Mouse (Mus musculus): Measurements from ENCODE around the gene H1f0. TPM values are rescaled to one million over a fixed set of nuclear protein-coding genes. Genes with fewer than 3 reads are reported as not detected.
"Not testable (repeated sequence)": the region's sequence is repeated elsewhere in the genome, so short reads cannot be mapped to it uniquely, and the experiment has no call there.

Gene H1f0
- polyA plus RNA-seq, 1 experiment from 2014 or later, result 136 TPM

- Histone ChIP-seq H3K4me3 (ENCODE audit: low read depth, low read length) (no peak overlapping the region), H3K27ac (ENCODE audit: low read length) (no peak overlapping the region), H3K9me3 (replicated peaks; ENCODE audit: control insufficient read depth, low read length) (no peaks in the 10 kb centered on the region), H3K4me1 (ENCODE audit: control insufficient read depth, low read depth, low read length) (peaks cover 9% of the 10 kb centered on the region), H3K9ac (ENCODE audit: low read depth, low read length) (no peak overlapping the region), H3K36me3 (ENCODE audit: control insufficient read depth, insufficient read depth) (peaks cover 24% of the 10 kb centered on the region), H3K27me3 (ENCODE audit: control insufficient read depth, insufficient read depth, low read depth, low read length) (no peaks in the 10 kb centered on the region), H3K4me2 (ENCODE audit: low read depth, low read length) (no peak overlapping the region)
- WGBS (ENCODE audit: insufficient replicate concordance), result 61% methylated on average over 7 of the region's 7 CpGs
- no peak for ATAC-seq (ENCODE audit: low read depth)
Measured at GRCm38 (mm10) chr15:79000357-79000791, 27.9 kb upstream of the H1f0 start.

- no peak overlapping the region for H3K4me2 ChIP-seq (ENCODE audit: low read depth, low read length)
- ATAC-seq (ENCODE audit: low read depth), result no peak
- H3K4me1 ChIP-seq (ENCODE audit: control insufficient read depth, low read depth, low read length), result peaks cover 3% of the 10 kb centered on the region
- no peak overlapping the region for H3K27ac ChIP-seq (ENCODE audit: low read length)
- no peak overlapping the region for H3K9ac ChIP-seq (ENCODE audit: low read depth, low read length)
- WGBS (ENCODE audit: insufficient replicate concordance), result 87% methylated on average over 5 of the region's 5 CpGs
- H3K36me3 ChIP-seq (ENCODE audit: control insufficient read depth, insufficient read depth), result peaks cover 27% of the 10 kb centered on the region
- H3K9me3 ChIP-seq (replicated peaks; ENCODE audit: control insufficient read depth, low read length), result no peaks in the 10 kb centered on the region
- H3K27me3 ChIP-seq (ENCODE audit: control insufficient read depth, insufficient read depth, low read depth, low read length), result no peaks in the 10 kb centered on the region
- no peak overlapping the region for H3K4me3 ChIP-seq (ENCODE audit: low read depth, low read length)
Measured at GRCm38 (mm10) chr15:79001559-79001958, 26.7 kb upstream of the H1f0 start.

DNA sequence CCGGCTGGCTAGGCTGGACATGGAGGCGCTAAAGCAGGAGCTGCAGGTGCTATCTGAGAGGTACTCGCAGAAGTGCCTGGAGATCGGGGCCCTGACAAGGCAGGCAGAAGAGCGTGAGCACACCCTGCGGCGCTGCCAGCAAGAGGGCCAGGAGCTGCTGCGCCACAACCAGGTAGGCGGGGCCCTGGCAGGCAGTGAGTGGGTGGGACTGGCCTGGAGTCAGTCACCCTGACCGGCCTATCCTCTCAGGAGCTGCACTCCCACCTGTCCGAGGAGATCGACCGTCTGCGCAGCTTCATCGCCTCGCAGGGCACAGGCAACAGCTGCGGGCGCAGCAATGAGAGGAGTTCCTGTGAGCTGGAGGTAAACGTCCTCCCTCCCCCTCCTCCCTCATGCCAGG is 26.2 kb upstream of the H1f0 start:
- H3K36me3 ChIP-seq (ENCODE audit: control insufficient read depth, insufficient read depth), result peaks cover 27% of the 10 kb centered on the region
- no peaks in the 10 kb centered on the region for H3K9me3 ChIP-seq (replicated peaks; ENCODE audit: control insufficient read depth, low read length)
- H3K4me2 ChIP-seq (ENCODE audit: low read depth, low read length), result no peak overlapping the region
- no peaks in the 10 kb centered on the region for H3K27me3 ChIP-seq (ENCODE audit: control insufficient read depth, insufficient read depth, low read depth, low read length)
- ATAC-seq (ENCODE audit: low read depth), result peak; percentile 20; the same call in 1 of the 2 replicates
- H3K4me3 ChIP-seq (ENCODE audit: low read depth, low read length), result no peak overlapping the region
- H3K4me1 ChIP-seq (ENCODE audit: control insufficient read depth, low read depth, low read length), result no peaks in the 10 kb centered on the region
- 67% methylated on average over 19 of the region's 19 CpGs for WGBS (ENCODE audit: insufficient replicate concordance)
- H3K27ac ChIP-seq (ENCODE audit: low read length), result no peak overlapping the region
- H3K9ac ChIP-seq (ENCODE audit: low read depth, low read length), result no peak overlapping the region

- 80% methylated on average over 3 of the region's 3 CpGs for WGBS (ENCODE audit: insufficient replicate concordance)
- H3K4me1 ChIP-seq (ENCODE audit: control insufficient read depth, low read depth, low read length), result no peaks in the 10 kb centered on the region
- H3K36me3 ChIP-seq (ENCODE audit: control insufficient read depth, insufficient read depth), result peaks cover 27% of the 10 kb centered on the region
- no peaks in the 10 kb centered on the region for H3K27me3 ChIP-seq (ENCODE audit: control insufficient read depth, insufficient read depth, low read depth, low read length)
- no peaks in the 10 kb centered on the region for H3K9me3 ChIP-seq (replicated peaks; ENCODE audit: control insufficient read depth, low read length)
- H3K4me2 ChIP-seq (ENCODE audit: low read depth, low read length), result no peak overlapping the region
- H3K9ac ChIP-seq (ENCODE audit: low read depth, low read length), result no peak overlapping the region
- no peak overlapping the region for H3K27ac ChIP-seq (ENCODE audit: low read length)
- no peak overlapping the region for H3K4me3 ChIP-seq (ENCODE audit: low read depth, low read length)
- ATAC-seq (ENCODE audit: low read depth), result no peak
Measured at GRCm38 (mm10) chr15:79003079-79003478, 25.2 kb upstream of the H1f0 start.

DNA sequence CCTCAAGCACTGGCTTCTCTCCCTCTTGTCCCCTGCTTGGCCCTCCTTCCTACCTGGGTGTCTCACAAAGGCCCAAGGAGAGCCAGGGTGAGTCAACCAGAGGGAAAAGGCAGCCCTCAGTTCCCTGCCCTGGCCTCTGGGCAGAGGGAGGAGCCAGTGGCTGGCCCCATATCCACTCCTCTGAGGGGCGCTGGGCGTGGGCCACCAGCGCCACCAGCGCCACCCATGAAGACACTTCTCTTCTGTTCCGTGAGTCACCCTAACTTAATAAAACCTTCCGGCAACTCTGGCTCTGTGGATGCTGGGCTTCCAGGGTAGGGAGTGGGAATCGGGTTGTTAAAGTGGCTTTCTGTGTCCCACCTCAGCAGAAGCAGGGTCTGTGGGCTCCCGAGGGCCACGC is 22.7 kb upstream of the H1f0 start:
- no peak for ATAC-seq (ENCODE audit: low read depth)
- H3K9me3 ChIP-seq (replicated peaks; ENCODE audit: control insufficient read depth, low read length), result no peaks in the 10 kb centered on the region

DNA sequence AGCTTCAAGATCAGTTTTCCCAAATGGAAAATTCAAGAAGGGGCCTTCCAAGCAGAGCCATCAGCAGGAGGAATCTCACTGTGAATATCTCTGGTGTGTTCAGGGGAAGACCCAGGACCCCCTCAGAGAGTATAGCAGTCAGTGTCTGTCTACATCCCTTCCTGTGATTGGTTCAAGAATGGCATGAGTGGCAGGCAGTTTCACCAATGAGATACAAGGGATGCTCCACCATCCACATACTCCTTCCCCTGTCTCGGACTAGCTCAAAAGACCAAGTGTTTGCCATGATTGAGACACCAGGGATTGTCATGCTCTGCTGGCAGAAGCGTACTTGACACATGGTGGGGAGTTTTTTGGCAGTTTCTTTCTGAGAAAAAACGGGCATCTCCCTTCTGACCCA is 21.6 kb upstream of the H1f0 start:
- no peak overlapping the region for H3K9ac ChIP-seq (ENCODE audit: low read depth, low read length)
- H3K36me3 ChIP-seq (ENCODE audit: control insufficient read depth, insufficient read depth), result peaks cover 18% of the 10 kb centered on the region
- WGBS (ENCODE audit: insufficient replicate concordance), result 64% methylated on average over 3 of the region's 3 CpGs
- no peaks in the 10 kb centered on the region for H3K27me3 ChIP-seq (ENCODE audit: control insufficient read depth, insufficient read depth, low read depth, low read length)
- H3K27ac ChIP-seq (ENCODE audit: low read length), result no peak overlapping the region
- H3K4me1 ChIP-seq (ENCODE audit: control insufficient read depth, low read depth, low read length), result no peaks in the 10 kb centered on the region
- no peak overlapping the region for H3K4me3 ChIP-seq (ENCODE audit: low read depth, low read length)
- ATAC-seq (ENCODE audit: low read depth), result no peak
- no peaks in the 10 kb centered on the region for H3K9me3 ChIP-seq (replicated peaks; ENCODE audit: control insufficient read depth, low read length)
- no peak overlapping the region for H3K4me2 ChIP-seq (ENCODE audit: low read depth, low read length)

More for the DNA sequence above, 22.7 kb upstream of the H1f0 start:
- WGBS (ENCODE audit: insufficient replicate concordance), result 76% methylated on average over 9 of the region's 9 CpGs
- Histone ChIP-seq H3K27ac (ENCODE audit: low read length) (no peak overlapping the region), H3K27me3 (ENCODE audit: control insufficient read depth, insufficient read depth, low read depth, low read length) (no peaks in the 10 kb centered on the region), H3K4me1 (ENCODE audit: control insufficient read depth, low read depth, low read length) (no peaks in the 10 kb centered on the region), H3K9ac (ENCODE audit: low read depth, low read length) (no peak overlapping the region), H3K4me3 (ENCODE audit: low read depth, low read length) (no peak overlapping the region), H3K36me3 (ENCODE audit: control insufficient read depth, insufficient read depth) (peaks cover 20% of the 10 kb centered on the region), H3K4me2 (ENCODE audit: low read depth, low read length) (no peak overlapping the region)

DNA sequence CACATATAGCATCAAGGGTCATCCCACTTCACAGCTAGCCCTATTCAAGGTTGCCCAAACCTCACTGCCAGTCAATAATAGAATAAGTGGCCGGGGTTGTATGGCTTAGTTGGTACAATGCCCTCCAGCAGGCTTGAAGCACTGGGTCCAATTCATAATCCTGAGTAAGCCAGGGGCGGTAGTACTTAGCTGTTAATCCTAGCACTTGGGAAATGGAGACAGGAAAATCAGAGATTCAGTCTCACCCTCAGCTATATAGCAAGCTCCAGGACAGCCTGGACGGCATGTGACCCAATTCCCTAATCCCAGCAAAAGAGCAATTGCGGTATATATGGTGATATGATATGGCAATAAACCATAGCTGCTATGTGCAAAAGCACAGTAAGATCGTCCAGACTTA is 21.2 kb upstream of the H1f0 start:
- H3K27me3 ChIP-seq (ENCODE audit: control insufficient read depth, insufficient read depth, low read depth, low read length), result no peaks in the 10 kb centered on the region
- H3K9ac ChIP-seq (ENCODE audit: low read depth, low read length), result no peak overlapping the region
- H3K4me3 ChIP-seq (ENCODE audit: low read depth, low read length), result no peak overlapping the region
- H3K4me2 ChIP-seq (ENCODE audit: low read depth, low read length), result no peak overlapping the region
- ATAC-seq (ENCODE audit: low read depth), result no peak
- H3K27ac ChIP-seq (ENCODE audit: low read length), result no peak overlapping the region
- no peaks in the 10 kb centered on the region for H3K4me1 ChIP-seq (ENCODE audit: control insufficient read depth, low read depth, low read length)
- H3K36me3 ChIP-seq (ENCODE audit: control insufficient read depth, insufficient read depth), result peaks cover 18% of the 10 kb centered on the region
- WGBS (ENCODE audit: insufficient replicate concordance), result 68% methylated on average over 5 of the region's 5 CpGs
- H3K9me3 ChIP-seq (replicated peaks; ENCODE audit: control insufficient read depth, low read length), result no peaks in the 10 kb centered on the region

DNA sequence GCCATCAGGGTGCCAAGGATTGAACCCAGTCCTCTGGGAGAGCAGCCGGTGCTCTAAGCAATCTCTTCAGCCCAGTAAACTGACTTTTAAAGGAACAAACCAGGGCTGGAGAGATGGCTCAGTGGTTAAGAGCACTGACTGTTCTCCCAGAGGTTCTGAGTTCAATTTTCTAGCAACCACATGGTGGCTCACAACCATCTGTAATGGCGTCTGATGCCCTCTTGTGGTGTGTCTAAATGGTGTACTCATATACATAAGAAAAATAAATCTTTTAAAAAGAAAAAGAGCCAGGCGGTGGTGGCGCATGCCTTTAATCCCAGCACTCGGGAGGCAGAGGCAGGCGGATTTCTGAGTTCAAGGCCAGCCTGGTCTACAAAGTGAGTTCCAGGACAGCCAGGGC is 20.4 kb upstream of the H1f0 start:
- not testable (repeated sequence) for H3K27ac ChIP-seq (ENCODE audit: low read length); ATAC-seq (ENCODE audit: low read depth); H3K4me2 ChIP-seq (ENCODE audit: low read depth, low read length); H3K4me1 ChIP-seq (ENCODE audit: control insufficient read depth, low read depth, low read length); H3K27me3 ChIP-seq (ENCODE audit: control insufficient read depth, insufficient read depth, low read depth, low read length); H3K9ac ChIP-seq (ENCODE audit: low read depth, low read length); H3K4me3 ChIP-seq (ENCODE audit: low read depth, low read length); H3K9me3 ChIP-seq (replicated peaks; ENCODE audit: control insufficient read depth, low read length)
- 64% methylated on average over 6 of the region's 6 CpGs for WGBS (ENCODE audit: insufficient replicate concordance)
- H3K36me3 ChIP-seq (ENCODE audit: control insufficient read depth, insufficient read depth), result peaks cover 18% of the 10 kb centered on the region

DNA sequence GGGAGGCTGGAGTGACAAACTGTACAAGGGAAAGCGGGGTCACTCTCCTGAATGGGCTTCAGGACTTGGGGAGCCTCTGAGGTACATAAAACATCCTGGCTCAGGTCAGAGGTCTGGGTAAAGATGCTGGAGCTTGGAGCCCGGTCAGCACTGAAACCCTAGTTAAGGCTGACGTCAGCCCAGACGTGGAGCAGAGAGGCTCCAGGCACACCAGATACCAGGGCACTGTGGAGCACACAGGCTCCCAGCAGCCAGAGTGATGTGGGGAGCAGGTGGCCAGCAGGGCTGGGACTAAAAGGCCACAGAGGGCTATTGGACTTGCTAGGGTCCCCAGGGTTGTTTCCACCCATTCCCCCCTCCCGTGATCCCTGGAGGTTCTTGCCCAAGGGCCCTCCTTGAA is 18.5 kb upstream of the H1f0 start:
- no peaks in the 10 kb centered on the region for H3K9me3 ChIP-seq (replicated peaks; ENCODE audit: control insufficient read depth, low read length)
- 58% methylated on average over 5 of the region's 5 CpGs for WGBS (ENCODE audit: insufficient replicate concordance)
- H3K9ac ChIP-seq (ENCODE audit: low read depth, low read length), result no peak overlapping the region
- no peaks in the 10 kb centered on the region for H3K27me3 ChIP-seq (ENCODE audit: control insufficient read depth, insufficient read depth, low read depth, low read length)
- no peak overlapping the region for H3K27ac ChIP-seq (ENCODE audit: low read length)
- H3K36me3 ChIP-seq (ENCODE audit: control insufficient read depth, insufficient read depth), result peaks cover 6% of the 10 kb centered on the region
- no peak for ATAC-seq (ENCODE audit: low read depth)
- no peak overlapping the region for H3K4me2 ChIP-seq (ENCODE audit: low read depth, low read length)
- no peak overlapping the region for H3K4me3 ChIP-seq (ENCODE audit: low read depth, low read length)
- H3K4me1 ChIP-seq (ENCODE audit: control insufficient read depth, low read depth, low read length), result no peaks in the 10 kb centered on the region
